Mouse (Mus musculus) forebrain, postnatal 0 days (tissue): Measurements from ENCODE around the gene Mon1a. TPM values are rescaled to one million over a fixed set of nuclear protein-coding genes. Genes with fewer than 3 reads are reported as not detected.

ENCODE experiments used
- ATAC-seq: fragments of 200-750 bp; cut with Nextera tagmentation; 2 replicates; pipeline ENCODE4 v1.8.0; 2017; ENCODE audit warnings: mild to moderate bottlenecking, moderate library complexity
- DNase-seq: peaks from one replicate; pipeline ENCODE4 v3.0.0-alpha.2; 2015
- H3K27ac ChIP-seq: fragments of 300-500 bp; sonication (generic); 2 replicates; pipeline ENCODE4 v1.5.1; 2014; ENCODE audit warnings: low read depth, mild to moderate bottlenecking, antibody characterized with exemption, low read length, moderate library complexity, mixed read lengths
- H3K27me3 ChIP-seq: fragments of 300-500 bp; sonication (generic); 2 replicates; pipeline ENCODE4 v1.6.1; 2014; ENCODE audit warnings: mild to moderate bottlenecking, low read length, mixed read lengths; ENCODE audit not compliant: insufficient read depth
- H3K36me3 ChIP-seq: fragments of 300-500 bp; sonication (generic); 2 replicates; pipeline ENCODE4 v1.6.1; 2014; ENCODE audit warnings: mild to moderate bottlenecking, moderate library complexity; ENCODE audit not compliant: insufficient read depth
- H3K4me1 ChIP-seq: fragments of 300-500 bp; sonication (generic); 2 replicates; pipeline ENCODE4 v1.6.1; 2014; ENCODE audit warnings: antibody characterized with exemption; ENCODE audit not compliant: insufficient read depth
- H3K4me2 ChIP-seq: fragments of 300-500 bp; sonication (generic); 2 replicates; pipeline ENCODE4 v1.6.1; 2014; ENCODE audit warnings: low read depth, mild to moderate bottlenecking, moderate library complexity
- H3K4me3 ChIP-seq: fragments of 300-500 bp; sonication (generic); 2 replicates; pipeline ENCODE4 v1.5.1; 2014; ENCODE audit warnings: low read depth, low read length, mixed read lengths
- H3K9ac ChIP-seq: fragments of 300-500 bp; sonication (generic); 2 replicates; pipeline ENCODE4 v1.6.1; 2014; ENCODE audit warnings: mild to moderate bottlenecking
- H3K9me3 ChIP-seq: fragments of 300-500 bp; sonication (generic); 2 replicates; pipeline ENCODE4 v1.6.1; 2016; ENCODE audit warnings: low read length
- CTCF ChIP-seq: sonication (generic); IDR thresholded peaks from 2 replicates; pipeline ENCODE4 v1.5.1; 2016; ENCODE audit warnings: antibody characterized with exemption, control low read depth, low read depth
- WGBS: fragments of 180-500 bp; shearing (Covaris S2); extraction: QIAGEN DNeasy Blood & Tissue Kit; methylation state at CpG from one replicate; pipeline ENCODE4 v1.1.7; 2014; 5-methylcytosine and 5-hydroxymethylcytosine counted together
- polyA plus RNA-seq: library from polyadenylated mRNA; unstranded; fragments of >200 nt; fragmentation: Nextera tagmentation; extraction: Ambion mirVana; gene quantifications from 2 replicates; pipeline ENCODE4 v1.2.1, GENCODE M21; 2015
- total RNA-seq: library from RNA; depleted of rRNA; stranded (reverse); fragments of >200 nt; gene quantifications from 2 replicates; pipeline ENCODE4 v1.2.3, GENCODE M21; 2014; rRNA removed

Mon1a gene
- total RNA-seq (18.9 and 22.2 TPM in 2 replicates), polyA plus RNA-seq (17.4 and 18.1 TPM in 2 replicates)

- Histone ChIP-seq H3K27ac (peak within 1 kb of the TSS; percentile 79), H3K36me3 (no peaks in the 10 kb centered on the region), H3K4me1 (no peaks in the 10 kb centered on the region), H3K27me3 (no peaks in the 10 kb centered on the region), H3K9ac (peak within 1 kb of the TSS; percentile 79), H3K9me3 (no peaks in the 10 kb centered on the region), H3K4me2 (peak within 1 kb of the TSS; percentile 68), H3K4me3 (peak within 1 kb of the TSS; percentile 76)
- no peak for TF ChIP-seq CTCF
- DNase-seq (peak; percentile 81), ATAC-seq (peak; percentile 95)
- 1% methylated on average over 28 of the region's 28 CpGs for WGBS
These were observed at the start of gene Mon1a for GRCm38 (mm10) chr9:107887804-107888266. TSS of gene Mon1a (plus strand) at chr9:107888151.

GRCm38 (mm10) chr9:107838869-107839268 lies 49.1 kb upstream of the Mon1a start:
- TF ChIP-seq CTCF, result no peak
- H3K4me1 ChIP-seq, result no peaks in the 10 kb centered on the region
- H3K9ac ChIP-seq, result no peak overlapping the region
- H3K36me3 ChIP-seq, result peaks cover 3% of the 10 kb centered on the region; the same call in 1 of the 2 replicates
- 93% methylated on average over 1 of the region's 1 CpGs for WGBS
- no peak for DNase-seq
- H3K4me3 ChIP-seq, result no peak overlapping the region
- no peaks in the 10 kb centered on the region for H3K27me3 ChIP-seq
- no peak for ATAC-seq
- H3K4me2 ChIP-seq, result no peak overlapping the region
- no peak overlapping the region for H3K27ac ChIP-seq
- no peaks in the 10 kb centered on the region for H3K9me3 ChIP-seq

- Histone ChIP-seq H3K27me3 (no peaks in the 10 kb centered on the region), H3K36me3 (peaks cover 14% of the 10 kb centered on the region), H3K4me2 (no peak overlapping the region), H3K4me3 (no peak overlapping the region), H3K9me3 (no peaks in the 10 kb centered on the region), H3K27ac (no peak overlapping the region), H3K4me1 (no peaks in the 10 kb centered on the region), H3K9ac (no peak overlapping the region)
- 94% methylated on average over 2 of the region's 2 CpGs for WGBS
- ATAC-seq (no peak), DNase-seq (no peak)
- TF ChIP-seq CTCF, result no peak
These were observed 45.2 kb upstream of the Mon1a start for GRCm38 (mm10) chr9:107842709-107843108.

- Histone ChIP-seq H3K27ac (no peak overlapping the region), H3K9me3 (no peaks in the 10 kb centered on the region), H3K4me3 (no peak overlapping the region), H3K36me3 (peaks cover 23% of the 10 kb centered on the region), H3K9ac (no peak overlapping the region), H3K4me2 (no peak overlapping the region), H3K4me1 (no peaks in the 10 kb centered on the region), H3K27me3 (no peaks in the 10 kb centered on the region)
- no peak for TF ChIP-seq CTCF
- DNase-seq (no peak), ATAC-seq (no peak)
- 96% methylated on average over 7 of the region's 7 CpGs for WGBS
These were observed 39.0 kb upstream of the Mon1a start for GRCm38 (mm10) chr9:107848922-107849321.

- no peaks in the 10 kb centered on the region for H3K27me3 ChIP-seq
- ATAC-seq (no peak), DNase-seq (no peak)
- H3K4me2 ChIP-seq, result no peak overlapping the region
- no peak overlapping the region for H3K9ac ChIP-seq
- 98% methylated on average over 3 of the region's 3 CpGs for WGBS
- H3K4me3 ChIP-seq, result no peak overlapping the region
- TF ChIP-seq CTCF, result no peak
- H3K4me1 ChIP-seq, result no peaks in the 10 kb centered on the region
- H3K27ac ChIP-seq, result no peak overlapping the region
- H3K36me3 ChIP-seq, result peaks cover 12% of the 10 kb centered on the region
- H3K9me3 ChIP-seq, result no peaks in the 10 kb centered on the region
These were observed 29.6 kb upstream of the Mon1a start for GRCm38 (mm10) chr9:107858343-107858742.

GRCm38 (mm10) chr9:107864493-107864892 lies 23.5 kb upstream of the Mon1a start:
- Histone ChIP-seq H3K4me1 (no peaks in the 10 kb centered on the region), H3K9me3 (no peaks in the 10 kb centered on the region), H3K4me3 (no peak overlapping the region), H3K4me2 (no peak overlapping the region), H3K27me3 (no peaks in the 10 kb centered on the region), H3K9ac (no peak overlapping the region), H3K36me3 (0 out of 2 replicates have a peak, but pooled peaks cover under 1% of the 10 kb centered on the region), H3K27ac (no peak overlapping the region)
- WGBS, result 79% methylated on average over 1 of the region's 1 CpGs
- no peak for DNase-seq
- no peak for ATAC-seq
- no peak for TF ChIP-seq CTCF

GRCm38 (mm10) chr9:107866081-107866480 lies 21.9 kb upstream of the Mon1a start:
- no peak overlapping the region for H3K27ac ChIP-seq
- H3K9me3 ChIP-seq, result no peaks in the 10 kb centered on the region
- no peak overlapping the region for H3K4me2 ChIP-seq
- WGBS, result 99% methylated on average over 2 of the region's 2 CpGs
- no peaks in the 10 kb centered on the region for H3K27me3 ChIP-seq
- H3K9ac ChIP-seq, result no peak overlapping the region
- H3K4me1 ChIP-seq, result peaks cover under 1% of the 10 kb centered on the region; the same call in 1 of the 2 replicates
- H3K36me3 ChIP-seq, result peaks cover 4% of the 10 kb centered on the region
- ATAC-seq (no peak), DNase-seq (no peak)
- TF ChIP-seq CTCF, result no peak
- H3K4me3 ChIP-seq, result no peak overlapping the region
